Mouse (Mus musculus) regulatory T cell (primary cell): ENCODE measurements around the gene Psen2.

ENCODE experiments used
- in situ Hi-C: fragments of 300-600 bp; cut with MboI, MseI; formaldehyde crosslinking; loops from one replicate; pipeline ENCODE4 v1.15.1; 2025; ENCODE audit warnings: high pct_unique_total_duplicates

The Psen2 gene

GRCm38 (mm10) chr1:180277563-180277962 lies 14.3 kb upstream of the Psen2 start:
- in situ Hi-C loops, result no loop called here

- in situ Hi-C loops, result loop anchor here (5.0 kb wide), 2 partner anchors 32 to 132 kb away; no protein-coding TSS in a partner anchor
Measured at GRCm38 (mm10) chr1:180274725-180275308, 11.6 kb upstream of the Psen2 start.

- in situ Hi-C loops, result no loop called here
Measured at GRCm38 (mm10) chr1:180269033-180269432, 5.8 kb upstream of the Psen2 start.

- in situ Hi-C loops, result no loop called here
Measured at GRCm38 (mm10) chr1:180268249-180269031, 5.2 kb upstream of the Psen2 start.

DNA sequence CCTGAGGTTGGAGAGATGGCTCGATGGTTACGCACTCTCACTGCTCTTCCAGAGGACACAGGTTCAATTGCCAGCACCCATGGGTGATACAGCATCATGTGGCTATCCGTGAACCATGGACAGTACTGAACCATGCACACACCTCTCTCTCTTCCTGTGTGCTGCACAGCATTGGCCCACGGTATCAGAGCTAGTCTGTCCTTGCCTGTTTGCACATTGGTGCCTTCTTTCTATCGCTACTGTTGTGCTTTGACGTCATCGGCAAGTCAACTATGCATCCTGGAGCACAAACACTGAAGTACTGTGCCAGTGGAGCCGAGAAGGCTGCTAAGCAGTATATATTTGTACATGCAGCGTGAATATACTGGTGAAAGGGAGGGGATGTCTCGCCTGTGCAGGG lies 3.9 kb upstream of the Psen2 start:
- in situ Hi-C loops, result no loop called here

GRCm38 (mm10) chr1:180265399-180265798 lies 2.2 kb upstream of the Psen2 start:
- in situ Hi-C loops, result no loop called here

DNA sequence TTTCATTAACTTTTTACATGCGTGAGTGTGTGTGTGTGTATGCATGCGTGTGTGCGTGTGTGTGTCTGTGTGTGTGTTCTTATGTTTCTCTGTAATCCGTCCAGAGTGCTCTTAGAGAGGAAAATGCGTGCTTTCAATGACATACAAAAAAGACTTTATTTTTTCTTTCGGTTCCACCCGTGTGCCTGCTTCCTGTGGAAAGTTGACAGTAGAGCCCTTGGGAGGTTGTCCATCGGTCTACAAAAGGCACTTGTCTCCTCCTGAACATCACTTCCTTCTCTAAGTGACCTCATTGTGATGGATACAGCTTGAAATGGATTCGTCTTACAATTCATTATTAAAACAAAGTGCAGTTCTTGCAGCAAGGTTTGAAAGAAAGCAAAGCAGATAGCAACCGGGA lies 1.6 kb upstream of the Psen2 start:
- in situ Hi-C loops, result no loop called here

- in situ Hi-C loops, result no loop called here
Measured at GRCm38 (mm10) chr1:180264389-180264788, 1.2 kb upstream of the Psen2 start.

DNA sequence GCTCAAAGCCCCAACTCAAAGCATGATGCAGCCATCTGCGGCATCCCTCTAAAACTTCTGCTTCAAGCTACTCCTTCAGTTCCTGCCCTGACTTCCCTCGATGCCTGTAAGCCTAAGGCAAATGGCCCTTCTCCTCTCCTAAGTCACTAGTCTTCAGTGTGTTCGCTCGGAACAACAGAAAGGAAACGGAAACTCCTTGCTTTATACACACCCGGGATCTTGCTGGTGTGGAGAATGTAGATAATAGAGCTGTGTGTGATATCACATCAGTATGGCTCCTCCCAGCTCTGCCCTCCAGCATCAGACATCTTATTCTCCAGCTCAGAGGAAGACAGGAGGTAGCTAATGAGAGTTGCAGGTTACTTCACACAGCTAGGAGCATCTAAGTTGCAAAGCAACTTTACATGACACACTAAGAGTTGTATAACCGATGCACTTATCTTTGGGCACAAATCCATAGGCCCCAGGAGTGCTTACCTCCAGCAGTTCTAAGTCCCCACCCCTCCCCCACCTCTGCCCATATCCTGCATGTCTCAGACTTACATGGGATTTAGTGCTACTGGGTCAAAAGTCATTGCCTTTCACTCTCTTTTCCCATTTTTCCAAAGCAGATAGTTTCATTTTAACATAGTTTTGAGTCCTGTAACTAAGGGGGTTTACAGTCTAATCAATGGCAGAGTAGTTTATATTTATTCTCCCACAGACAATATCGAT lies 1.2 kb downstream of the Psen2 start:
- in situ Hi-C loops, result no loop called here

GRCm38 (mm10) chr1:180261415-180261814 lies 1.8 kb downstream of the Psen2 start:
- in situ Hi-C loops, result no loop called here

DNA sequence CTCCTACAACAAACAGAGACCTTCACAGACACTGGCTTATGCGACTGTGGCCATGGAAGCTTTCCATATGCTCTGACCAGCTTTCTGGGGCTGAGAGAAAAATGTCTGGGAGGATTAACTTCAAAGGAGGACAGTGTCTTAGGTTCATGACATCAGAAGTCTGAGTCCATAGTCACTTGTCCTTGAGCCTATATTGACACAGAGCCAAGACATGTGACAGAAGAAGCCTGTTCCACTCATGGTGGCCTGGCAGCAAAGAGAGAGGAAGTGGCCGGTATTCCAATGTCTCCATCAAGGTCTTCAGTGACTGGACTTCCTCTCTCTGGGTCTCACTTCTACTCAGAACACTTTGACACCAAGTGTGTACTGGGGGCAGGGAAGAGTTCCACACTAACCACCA lies 2.4 kb downstream of the Psen2 start:
- in situ Hi-C loops, result no loop called here

DNA sequence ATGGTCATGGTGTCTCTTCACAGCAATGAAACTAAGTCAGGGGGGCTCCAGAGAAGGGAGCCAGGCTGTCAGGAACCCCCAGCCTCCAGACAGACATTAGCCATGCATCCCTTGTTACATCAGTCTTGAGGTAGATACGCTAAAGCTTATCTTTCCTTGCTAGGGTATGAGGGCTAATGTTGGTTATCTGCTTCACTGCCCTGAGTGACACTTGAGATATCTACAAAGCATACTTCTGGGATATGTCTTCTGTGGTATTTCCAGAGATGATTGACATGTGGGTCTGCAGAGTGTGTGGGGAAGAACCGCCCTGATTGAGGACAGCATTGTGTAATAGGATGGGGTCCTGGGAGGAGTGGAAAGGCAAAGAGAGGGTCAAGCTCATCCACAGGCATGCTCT lies 3.5 kb downstream of the Psen2 start:
- in situ Hi-C loops, result loop anchor here (5.0 kb wide), 1 partner anchor 303 kb away; no protein-coding TSS in a partner anchor

DNA sequence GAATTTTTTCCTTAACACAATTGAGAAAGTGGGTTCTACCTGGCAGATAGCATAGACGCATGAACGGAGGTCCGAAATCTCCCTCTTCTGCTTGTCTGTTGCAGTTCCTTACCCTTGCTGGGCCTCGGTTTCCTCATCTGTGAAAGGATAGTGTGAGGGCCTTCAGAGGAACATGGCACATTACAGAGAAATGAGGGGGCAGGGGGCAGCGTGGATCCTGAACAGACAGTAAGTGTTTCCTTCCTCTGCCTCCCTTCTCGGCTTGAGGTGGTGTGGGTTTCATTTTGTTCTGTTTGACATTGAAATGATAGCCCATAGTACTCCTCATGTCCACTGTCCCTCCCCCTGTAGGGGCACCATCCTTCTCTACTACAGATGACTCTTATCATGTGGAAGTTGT lies 5.8 kb downstream of the Psen2 start:
- in situ Hi-C loops, result loop anchor here (5.0 kb wide), 1 partner anchor 305 kb away; no protein-coding TSS in a partner anchor

GRCm38 (mm10) chr1:180256866-180257265 lies 6.4 kb downstream of the Psen2 start:
- in situ Hi-C loops, result loop anchor here (5.0 kb wide), 1 partner anchor 305 kb away; no protein-coding TSS in a partner anchor

DNA sequence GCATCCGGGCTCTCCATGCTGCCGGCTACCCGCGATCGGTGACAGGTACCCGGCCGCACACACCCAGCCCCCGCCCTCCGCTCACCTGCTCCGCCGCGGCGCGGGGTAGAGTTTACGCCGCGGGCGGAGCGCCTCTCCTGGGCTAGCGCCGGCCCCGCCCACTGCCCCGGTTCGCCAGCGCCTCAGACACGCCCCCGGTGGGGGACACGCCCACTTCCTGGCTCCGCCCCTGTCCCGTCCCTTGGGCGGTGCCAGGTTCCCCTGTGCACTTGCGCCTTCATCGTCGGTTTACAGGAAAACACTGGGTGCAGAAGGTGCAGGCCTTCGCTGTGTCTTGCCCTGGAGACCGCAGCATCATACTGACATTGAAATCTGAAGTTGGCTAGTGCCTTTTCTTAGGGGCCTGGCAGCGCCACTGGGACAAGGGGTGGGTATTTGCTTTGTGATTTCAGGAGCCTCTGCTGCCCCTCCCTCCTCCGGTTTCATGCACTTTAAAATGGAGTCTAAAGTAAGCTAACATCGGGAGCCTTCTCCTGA lies 7.0 kb downstream of the Psen2 start:
- in situ Hi-C loops, result loop anchor here (5.0 kb wide), 1 partner anchor 306 kb away; no protein-coding TSS in a partner anchor

- in situ Hi-C loops, result loop anchor here (5.0 kb wide), 1 partner anchor 307 kb away; no protein-coding TSS in a partner anchor
Measured at GRCm38 (mm10) chr1:180255294-180256117, 7.7 kb downstream of the Psen2 start.

- in situ Hi-C loops, result no loop called here
Measured at GRCm38 (mm10) chr1:180254316-180254715, 8.9 kb downstream of the Psen2 start.

DNA sequence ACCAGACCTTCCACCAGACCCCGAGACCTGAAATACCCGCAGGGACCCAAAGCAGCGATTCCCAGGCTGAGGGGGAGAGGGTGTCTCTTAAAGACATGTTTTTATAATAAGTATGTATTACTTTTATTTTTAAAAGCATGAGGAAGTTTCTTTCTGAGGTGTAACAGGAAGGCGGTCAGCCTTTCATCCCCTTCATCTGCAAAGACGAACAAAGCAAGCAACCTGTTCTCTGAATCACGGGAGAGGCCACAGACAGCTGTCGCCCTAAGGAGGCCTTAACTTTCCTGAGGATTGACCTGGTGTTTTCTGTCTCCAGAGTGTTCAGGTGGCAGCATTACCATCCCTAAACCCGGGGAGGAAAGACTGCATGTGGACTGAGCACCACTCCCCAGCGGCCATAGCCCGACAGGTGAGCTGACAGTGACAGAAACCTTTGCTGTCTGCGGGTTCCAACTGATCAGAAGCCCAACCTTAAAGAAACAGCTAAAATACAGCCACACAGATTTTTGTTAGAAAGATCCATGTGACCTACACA lies 10.5 kb downstream of the Psen2 start:
- in situ Hi-C loops, result no loop called here

- in situ Hi-C loops, result no loop called here
Measured at GRCm38 (mm10) chr1:180251176-180252048, 11.8 kb downstream of the Psen2 start.

GRCm38 (mm10) chr1:180250441-180250830 lies 12.8 kb downstream of the Psen2 start:
- in situ Hi-C loops, result no loop called here
